Mouse (Mus musculus) splenic B cell, adult 2 months (primary cell): ENCODE data around the gene Tle4.

Experiments
- DNase-seq: peaks from one replicate; pipeline ENCODE4 v3.0.0-alpha.2; 2011; ENCODE audit warnings: low read depth, low spot score
- H3K27me3 ChIP-seq: 2 replicates; pipeline ENCODE4 v1.6.1; 2012; ENCODE audit warnings: mild to moderate bottlenecking, low read length, moderate library complexity, mixed read lengths; ENCODE audit not compliant: control insufficient read depth, poor library complexity, insufficient read depth, severe bottlenecking
- H3K36me3 ChIP-seq: 2 replicates; pipeline ENCODE4 v1.6.1; 2012; ENCODE audit warnings: mild to moderate bottlenecking, low read length, moderate library complexity, mixed read lengths; ENCODE audit not compliant: control insufficient read depth, poor library complexity, insufficient read depth, severe bottlenecking

Gene Tle4

DNA sequence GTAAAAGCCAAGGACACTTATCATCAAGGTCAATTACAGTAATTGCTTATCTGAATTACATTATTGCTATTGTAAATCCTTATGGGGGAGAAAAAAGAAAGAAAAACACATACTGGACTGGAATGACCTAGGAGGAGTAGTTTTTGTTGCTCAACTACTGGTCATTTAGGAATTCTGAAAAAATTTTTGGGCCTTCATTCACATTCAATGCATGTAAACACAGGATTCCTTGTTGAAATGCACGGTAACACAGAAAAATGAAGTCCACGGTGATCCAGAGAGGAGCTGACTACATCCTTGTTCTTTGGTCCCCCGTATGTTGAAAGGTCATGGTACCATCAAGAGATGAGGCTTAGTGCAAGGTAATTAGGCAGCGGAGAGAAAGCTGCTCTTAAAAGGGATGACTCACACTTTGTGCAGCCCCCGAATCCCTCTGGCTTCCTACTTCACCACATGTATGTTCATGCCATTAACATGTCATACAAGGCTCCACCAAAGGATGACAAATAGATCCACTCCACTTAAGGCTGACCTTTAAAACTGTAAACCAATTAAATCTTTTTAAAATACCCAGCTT is 115.2 kb downstream of the Tle4 start:
- H3K27me3 ChIP-seq: no peaks in the 10 kb centered on the region
- H3K36me3 ChIP-seq: peaks cover 2% of the 10 kb centered on the region
- no peak for DNase-seq

DNA sequence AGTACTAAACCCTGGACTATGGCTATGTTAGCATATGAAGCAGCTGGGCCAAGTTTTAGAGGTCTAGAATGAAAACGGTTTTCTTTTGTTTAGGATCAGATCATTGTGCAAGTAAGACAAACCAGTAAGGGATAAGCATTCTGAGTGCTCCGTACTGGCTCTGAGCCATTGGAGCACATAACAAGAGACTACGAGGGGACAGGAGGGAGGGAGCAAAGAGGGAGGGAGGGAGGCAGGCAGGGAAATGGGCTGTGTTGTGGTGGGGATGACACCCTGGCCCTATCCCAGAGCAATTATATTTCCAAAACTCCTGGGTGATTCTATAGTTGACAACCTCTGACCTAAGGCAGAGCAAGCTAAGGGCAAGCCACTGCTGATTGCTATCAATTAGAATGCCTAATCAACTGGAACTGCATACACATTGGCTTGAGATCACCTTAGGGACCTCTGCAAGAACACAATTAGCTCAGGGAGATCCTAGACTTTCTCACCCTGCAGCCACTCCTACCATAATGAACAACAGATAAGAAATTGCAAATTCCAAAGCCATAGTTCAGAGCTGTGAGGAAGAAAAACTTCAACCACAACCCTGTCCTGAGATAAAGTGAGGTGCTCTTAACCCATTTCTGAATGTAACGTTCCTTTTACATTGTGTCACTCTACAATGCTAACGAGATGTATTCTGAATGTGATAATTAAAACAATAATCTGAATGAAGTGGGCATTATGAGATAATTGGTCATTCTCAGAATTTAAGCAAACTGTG is 115.9 kb downstream of the Tle4 start:
- no peak for DNase-seq
- H3K36me3 ChIP-seq: no peaks in the 10 kb centered on the region; the same call in 1 of the 2 replicates
- H3K27me3 ChIP-seq: no peaks in the 10 kb centered on the region

GRCm38 (mm10) chr19:14479711-14480110 is 118.1 kb downstream of the Tle4 start:
- no peaks in the 10 kb centered on the region for H3K27me3 ChIP-seq
- no peaks in the 10 kb centered on the region; the same call in 1 of the 2 replicates for H3K36me3 ChIP-seq

DNA sequence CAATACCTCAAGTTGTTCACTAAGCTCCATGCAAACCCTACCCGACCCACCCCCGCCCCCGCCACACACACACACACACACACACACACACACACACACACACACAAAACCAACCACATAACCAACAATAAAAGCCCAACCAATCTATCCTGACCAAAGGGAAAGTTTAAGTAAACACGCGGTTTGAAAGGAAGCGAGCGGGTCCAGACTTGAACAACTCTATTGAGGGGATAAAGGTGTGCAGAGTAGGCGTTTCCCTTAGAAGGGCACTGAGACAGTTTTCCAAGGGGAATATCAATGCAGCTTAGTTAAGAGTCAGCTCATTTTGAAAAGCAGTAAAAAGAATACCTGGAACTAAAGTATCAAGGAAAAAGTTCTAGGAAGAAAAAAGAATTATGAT is 128.5 kb downstream of the Tle4 start:
- no peak for DNase-seq
- Histone ChIP-seq H3K36me3 (0 out of 2 replicates have a peak, but pooled peaks cover 1% of the 10 kb centered on the region), H3K27me3 (no peaks in the 10 kb centered on the region)

More at GRCm38 (mm10) chr19:14479711-14480110, 118.1 kb downstream of the Tle4 start:
- no peak for DNase-seq

GRCm38 (mm10) chr19:14468733-14469132 is 129.1 kb downstream of the Tle4 start:
- no peaks in the 10 kb centered on the region for H3K27me3 ChIP-seq
- H3K36me3 ChIP-seq: peaks cover 5% of the 10 kb centered on the region; the same call in 1 of the 2 replicates
- DNase-seq: no peak

- DNase-seq: peak; percentile 6
- no peaks in the 10 kb centered on the region for H3K27me3 ChIP-seq
- H3K36me3 ChIP-seq: peaks cover 8% of the 10 kb centered on the region; the same call in 1 of the 2 replicates
Observed at GRCm38 (mm10) chr19:14466020-14466419, 131.8 kb downstream of the Tle4 start.

- H3K27me3 ChIP-seq: no peaks in the 10 kb centered on the region
- no peak for DNase-seq
- H3K36me3 ChIP-seq: peaks cover 8% of the 10 kb centered on the region; the same call in 1 of the 2 replicates
Observed at GRCm38 (mm10) chr19:14463281-14464079, 134.4 kb downstream of the Tle4 start.

- Histone ChIP-seq H3K36me3 (peaks cover 12% of the 10 kb centered on the region), H3K27me3 (no peaks in the 10 kb centered on the region)
- DNase-seq: no peak
Observed at GRCm38 (mm10) chr19:14453486-14453885, 144.4 kb downstream of the Tle4 start.

- Histone ChIP-seq H3K36me3 (peaks cover 12% of the 10 kb centered on the region), H3K27me3 (no peaks in the 10 kb centered on the region)
- no peak for DNase-seq
Observed at GRCm38 (mm10) chr19:14451329-14451728, 146.5 kb downstream of the Tle4 start.

DNA sequence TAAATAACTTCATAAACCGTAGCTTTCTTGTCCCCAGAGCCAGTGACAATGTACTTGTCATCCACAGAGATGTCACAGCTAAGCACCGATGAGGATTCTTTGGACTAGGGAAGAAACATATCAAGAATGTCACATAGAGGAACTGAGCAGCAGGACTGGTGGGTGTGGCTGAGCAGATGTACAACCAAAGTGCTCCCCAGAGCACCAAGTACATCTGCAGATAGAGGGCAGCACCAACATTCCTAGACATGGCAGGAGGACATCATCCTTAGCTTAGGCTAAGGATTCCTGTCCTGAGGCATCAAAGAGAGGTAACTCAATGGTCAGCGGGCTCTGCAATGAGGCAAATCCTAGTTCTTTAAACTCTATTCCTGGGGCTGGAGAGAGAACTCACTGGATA is 148.1 kb downstream of the Tle4 start:
- Histone ChIP-seq H3K36me3 (peaks cover 9% of the 10 kb centered on the region), H3K27me3 (no peaks in the 10 kb centered on the region)
- DNase-seq: peak; percentile 54

DNA sequence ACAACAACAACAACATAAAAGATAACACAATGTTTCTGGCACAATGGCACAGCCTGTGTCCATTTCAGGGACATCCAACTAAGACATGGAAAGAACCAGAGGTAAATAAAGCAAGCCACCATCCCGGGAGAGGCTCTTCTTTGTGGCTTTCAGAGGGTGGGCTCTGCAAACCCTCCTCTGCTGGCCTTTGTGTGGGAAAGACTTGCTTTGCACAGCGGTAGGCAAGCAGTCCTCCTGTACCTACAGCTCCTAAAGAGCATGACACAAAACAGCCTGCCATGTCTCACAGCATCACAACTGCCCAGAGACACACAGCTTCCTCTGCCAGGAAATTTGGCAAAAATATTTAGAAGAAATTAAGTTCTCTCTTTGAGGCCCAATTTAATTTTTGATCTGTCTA is 149.3 kb downstream of the Tle4 start:
- DNase-seq: no peak
- Histone ChIP-seq H3K36me3 (peaks cover 6% of the 10 kb centered on the region; the same call in 1 of the 2 replicates), H3K27me3 (no peaks in the 10 kb centered on the region)

DNA sequence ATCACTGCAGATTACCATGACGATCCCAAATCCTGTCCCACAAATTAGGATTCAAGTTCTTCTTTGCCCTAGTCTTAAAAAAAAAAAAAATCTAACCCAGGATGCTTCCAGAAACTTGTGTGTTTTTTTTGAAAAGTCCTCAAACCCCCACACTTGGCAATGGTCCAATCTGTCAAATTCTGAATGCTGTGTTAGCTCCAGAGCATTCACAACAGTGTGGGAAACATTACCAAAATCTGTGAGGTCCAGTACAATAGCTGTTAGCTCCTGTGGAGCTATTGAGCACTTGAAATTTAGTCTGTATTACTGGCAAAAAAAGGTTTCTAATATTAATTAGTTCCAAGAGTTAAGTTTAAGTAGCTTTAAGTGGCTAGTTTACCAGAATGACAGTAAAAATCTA is 150.4 kb downstream of the Tle4 start:
- H3K36me3 ChIP-seq: peaks cover 6% of the 10 kb centered on the region; the same call in 1 of the 2 replicates
- no peaks in the 10 kb centered on the region for H3K27me3 ChIP-seq
- DNase-seq: no peak

DNA sequence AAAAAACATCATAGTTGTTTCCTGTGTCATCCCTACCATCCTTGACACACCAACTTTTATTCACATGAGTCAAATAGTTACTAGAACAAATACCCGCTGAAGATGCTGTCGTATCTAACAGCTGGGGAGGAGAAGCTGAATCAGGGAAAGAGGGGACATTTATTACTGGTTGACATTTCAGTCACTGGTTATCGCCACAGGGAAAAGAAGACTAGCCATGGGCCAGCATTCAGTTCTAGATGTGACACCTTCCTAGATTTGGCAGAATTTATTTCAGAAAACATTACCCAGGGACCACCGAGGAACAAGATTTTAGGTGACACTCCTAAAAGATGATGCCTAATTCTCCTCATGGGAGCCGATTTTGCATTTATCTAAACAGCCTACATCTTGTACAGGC is 156.0 kb downstream of the Tle4 start:
- H3K36me3 ChIP-seq: no peaks in the 10 kb centered on the region
- DNase-seq: no peak
- no peaks in the 10 kb centered on the region for H3K27me3 ChIP-seq

GRCm38 (mm10) chr19:14437226-14437625 is 160.6 kb downstream of the Tle4 start:
- H3K36me3 ChIP-seq: no peaks in the 10 kb centered on the region
- no peak for DNase-seq
- H3K27me3 ChIP-seq: no peaks in the 10 kb centered on the region

DNA sequence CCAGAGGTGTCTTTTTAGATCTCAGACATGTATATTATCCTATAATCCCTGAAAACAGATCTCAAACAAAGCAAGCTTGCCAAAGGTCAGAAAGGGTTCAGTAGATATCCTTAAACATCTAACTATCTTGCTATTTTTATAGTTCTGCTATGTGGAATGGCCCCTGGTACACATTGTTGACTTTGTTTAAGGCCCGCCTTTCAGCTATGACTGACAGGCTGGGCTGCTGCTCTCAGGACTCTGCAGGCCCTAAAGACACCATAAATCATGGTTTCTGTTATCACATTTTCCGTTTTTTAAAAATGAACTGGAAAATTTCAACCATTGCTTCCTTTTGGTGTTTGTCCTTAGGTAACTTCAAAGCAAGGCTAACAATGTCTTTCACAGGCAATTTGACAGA is 161.3 kb downstream of the Tle4 start:
- DNase-seq: no peak
- H3K36me3 ChIP-seq: no peaks in the 10 kb centered on the region
- no peaks in the 10 kb centered on the region for H3K27me3 ChIP-seq
